Mouse (Mus musculus) intestine, embryonic 15.5 days (tissue): ENCODE data around the gene Carm1. TPM values are rescaled to one million over a fixed set of nuclear protein-coding genes. Genes with fewer than 3 reads are reported as not detected.

Experiments used
- ATAC-seq: fragments of 200-750 bp; cut with Nextera tagmentation; 2 replicates; pipeline ENCODE4 v1.8.0; 2017; ENCODE audit warnings: moderate TSS enrichment, moderate library complexity
- H3K27ac ChIP-seq: fragments of 300-500 bp; sonication (generic); 2 replicates; pipeline ENCODE4 v1.5.1; 2015; ENCODE audit warnings: mild to moderate bottlenecking, inconsistent platforms
- H3K27me3 ChIP-seq: fragments of 300-500 bp; sonication (generic); replicated peaks from 2 replicates; pipeline ENCODE4 v1.6.1; 2015; ENCODE audit warnings: inconsistent platforms
- H3K36me3 ChIP-seq: fragments of 300-500 bp; sonication (generic); 2 replicates; pipeline ENCODE4 v1.6.1; 2015; ENCODE audit warnings: inconsistent platforms
- H3K4me1 ChIP-seq: fragments of 300-500 bp; sonication (generic); replicated peaks from 2 replicates; pipeline ENCODE4 v1.6.1; 2015; ENCODE audit warnings: inconsistent platforms
- H3K4me2 ChIP-seq: fragments of 300-500 bp; sonication (generic); replicated peaks from 2 replicates; pipeline ENCODE4 v1.6.1; 2015; ENCODE audit warnings: mild to moderate bottlenecking, inconsistent platforms
- H3K4me3 ChIP-seq: fragments of 300-500 bp; sonication (generic); replicated peaks from 2 replicates; pipeline ENCODE4 v1.5.1; 2015; ENCODE audit warnings: inconsistent platforms
- H3K9ac ChIP-seq: fragments of 300-500 bp; sonication (generic); 2 replicates; pipeline ENCODE4 v1.6.1; 2015; ENCODE audit warnings: inconsistent platforms
- H3K9me3 ChIP-seq: fragments of 300-500 bp; sonication (generic); 2 replicates; pipeline ENCODE4 v1.6.1; 2016; ENCODE audit warnings: inconsistent platforms
- WGBS: fragments of 180-500 bp; shearing (Covaris S2); methylation state at CpG from one replicate; pipeline ENCODE4 v1.1.7; 2015; 5-methylcytosine and 5-hydroxymethylcytosine counted together
- polyA plus RNA-seq: library from polyadenylated mRNA; unstranded; fragments of >200 nt; fragmentation: Nextera tagmentation; extraction: Ambion mirVana; gene quantifications from 2 replicates; pipeline ENCODE4 v1.2.1, GENCODE M21; 2015

Carm1 gene
- polyA plus RNA-seq, 1 experiment from 2014 or later, result 41.4 TPM

DNA sequence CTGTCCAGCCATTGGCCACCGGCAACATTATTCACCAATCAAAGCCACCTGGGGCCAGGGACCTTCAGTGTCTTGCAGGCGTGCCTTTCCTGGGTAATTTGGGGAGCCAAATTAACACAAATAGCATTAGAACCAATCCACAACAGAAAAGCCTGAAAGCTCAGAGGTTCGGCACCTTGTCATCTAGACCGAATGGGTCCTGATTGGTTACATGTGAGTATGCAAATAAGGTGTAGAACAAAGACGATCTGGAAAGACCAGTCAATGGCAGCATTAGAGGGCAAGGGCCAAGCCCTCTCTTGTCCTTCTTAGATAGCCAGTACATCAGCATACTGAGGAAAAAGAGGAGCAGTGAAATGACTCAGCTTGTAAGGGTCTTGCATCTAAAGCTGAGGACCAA, 59.2 kb downstream of the Carm1 start:
- Histone ChIP-seq H3K9me3 (no peaks in the 10 kb centered on the region), H3K27ac (no peak overlapping the region), H3K4me2 (no peak overlapping the region), H3K36me3 (no peaks in the 10 kb centered on the region), H3K9ac (no peak overlapping the region), H3K27me3 (no peaks in the 10 kb centered on the region), H3K4me1 (no peaks in the 10 kb centered on the region), H3K4me3 (no peak overlapping the region)
- WGBS, result 76% methylated on average over 5 of the region's 5 CpGs
- no peak for ATAC-seq

DNA sequence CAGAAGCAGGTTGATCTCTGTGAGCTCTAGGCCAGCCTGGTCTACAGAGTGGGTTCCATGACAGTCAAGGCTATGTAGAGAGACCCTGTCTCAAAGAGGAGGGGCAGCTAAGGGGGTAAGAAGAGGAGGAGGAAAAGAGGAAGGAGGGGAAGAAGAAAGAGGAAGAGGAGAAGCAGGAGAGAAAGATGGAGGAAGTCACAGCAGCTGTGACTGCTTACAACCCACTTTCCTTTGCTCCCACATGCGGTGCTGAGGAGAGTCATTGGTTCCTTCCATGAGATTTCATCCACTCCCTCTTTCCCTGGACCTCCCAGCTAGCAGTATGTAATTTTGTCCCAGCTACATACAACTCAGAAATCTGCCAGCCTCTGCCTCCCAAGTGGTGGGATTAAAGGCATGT, 60.0 kb downstream of the Carm1 start:
- Histone ChIP-seq H3K27me3 (no peaks in the 10 kb centered on the region), H3K27ac (no peak overlapping the region), H3K4me1 (no peaks in the 10 kb centered on the region), H3K4me2 (no peak overlapping the region), H3K36me3 (no peaks in the 10 kb centered on the region), H3K9me3 (no peaks in the 10 kb centered on the region), H3K4me3 (no peak overlapping the region), H3K9ac (no peak overlapping the region)
- 73% methylated on average over 1 of the region's 1 CpGs for WGBS
- ATAC-seq, result no peak

DNA sequence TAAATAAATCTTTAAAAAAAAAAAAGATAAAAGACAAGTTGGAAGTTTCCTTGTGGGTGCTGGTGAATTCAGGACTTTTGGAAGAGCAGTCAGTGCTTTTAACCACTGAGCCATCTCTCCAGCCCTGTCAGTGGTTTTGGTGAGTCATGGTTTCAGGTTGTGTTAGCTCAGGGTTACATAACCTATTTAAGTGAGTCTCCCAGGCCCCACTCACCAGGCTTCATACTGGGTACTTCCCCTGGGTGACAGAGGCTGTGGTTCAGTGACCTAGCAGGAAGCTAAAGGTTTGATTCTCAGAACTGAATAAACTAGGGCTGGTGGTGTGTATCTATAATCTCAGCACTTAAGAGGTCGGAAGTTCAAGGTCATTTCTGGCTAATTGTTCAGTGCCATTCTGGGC, 63.2 kb downstream of the Carm1 start:
- no peaks in the 10 kb centered on the region for H3K27me3 ChIP-seq
- no peaks in the 10 kb centered on the region for H3K36me3 ChIP-seq
- 92% methylated on average over 1 of the region's 1 CpGs for WGBS
- no peak overlapping the region for H3K9ac ChIP-seq
- H3K4me1 ChIP-seq, result no peaks in the 10 kb centered on the region
- no peak overlapping the region for H3K27ac ChIP-seq
- no peak overlapping the region for H3K4me3 ChIP-seq
- H3K4me2 ChIP-seq, result no peak overlapping the region
- no peak for ATAC-seq
- no peaks in the 10 kb centered on the region for H3K9me3 ChIP-seq

DNA sequence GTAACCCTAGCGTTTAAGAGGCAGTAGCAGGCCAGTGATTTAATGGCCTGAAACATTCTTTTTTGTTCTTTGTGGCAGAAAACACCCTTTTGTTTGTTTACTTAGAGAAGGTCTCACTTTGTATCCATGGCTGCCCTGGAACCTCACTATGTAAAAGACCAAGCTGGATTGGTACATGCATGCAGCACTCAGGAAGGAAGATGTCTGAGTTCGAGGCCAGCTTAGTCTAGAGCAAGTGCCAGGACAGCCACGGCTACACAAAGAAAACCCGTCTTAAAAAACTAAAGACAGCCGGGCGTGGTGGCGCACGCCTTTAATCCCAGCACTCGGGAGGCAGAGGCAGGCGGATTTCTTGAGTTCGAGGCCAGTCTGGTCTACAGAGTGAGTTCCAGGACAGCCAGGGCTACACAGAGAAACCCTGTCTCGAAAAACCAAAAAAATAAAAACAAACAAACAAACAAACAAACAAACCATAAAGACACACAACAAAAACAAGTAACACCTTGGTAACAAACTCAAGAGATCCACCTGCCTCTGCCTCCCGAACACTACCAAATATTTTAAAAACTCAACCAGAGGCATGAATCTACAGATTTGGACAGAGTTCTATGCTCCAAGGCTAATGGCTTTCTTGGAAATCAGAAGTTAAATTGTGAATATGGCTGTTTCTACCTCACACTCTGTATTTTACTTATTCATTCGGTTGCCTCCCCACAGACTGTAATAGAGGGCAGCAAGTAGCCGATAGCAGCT, 68.3 kb downstream of the Carm1 start:
- Histone ChIP-seq H3K9ac (peak overlapping the region; percentile 66), H3K4me1 (peaks cover 13% of the 10 kb centered on the region; the same call in 1 of the 2 replicates), H3K27ac (peak overlapping the region; percentile 98), H3K27me3 (no peaks in the 10 kb centered on the region), H3K36me3 (no peaks in the 10 kb centered on the region), H3K9me3 (no peaks in the 10 kb centered on the region), H3K4me3 (peak overlapping the region; percentile 52), H3K4me2 (peak overlapping the region; percentile 73)
- no peak for ATAC-seq
- 75% methylated on average over 15 of the region's 15 CpGs for WGBS

DNA sequence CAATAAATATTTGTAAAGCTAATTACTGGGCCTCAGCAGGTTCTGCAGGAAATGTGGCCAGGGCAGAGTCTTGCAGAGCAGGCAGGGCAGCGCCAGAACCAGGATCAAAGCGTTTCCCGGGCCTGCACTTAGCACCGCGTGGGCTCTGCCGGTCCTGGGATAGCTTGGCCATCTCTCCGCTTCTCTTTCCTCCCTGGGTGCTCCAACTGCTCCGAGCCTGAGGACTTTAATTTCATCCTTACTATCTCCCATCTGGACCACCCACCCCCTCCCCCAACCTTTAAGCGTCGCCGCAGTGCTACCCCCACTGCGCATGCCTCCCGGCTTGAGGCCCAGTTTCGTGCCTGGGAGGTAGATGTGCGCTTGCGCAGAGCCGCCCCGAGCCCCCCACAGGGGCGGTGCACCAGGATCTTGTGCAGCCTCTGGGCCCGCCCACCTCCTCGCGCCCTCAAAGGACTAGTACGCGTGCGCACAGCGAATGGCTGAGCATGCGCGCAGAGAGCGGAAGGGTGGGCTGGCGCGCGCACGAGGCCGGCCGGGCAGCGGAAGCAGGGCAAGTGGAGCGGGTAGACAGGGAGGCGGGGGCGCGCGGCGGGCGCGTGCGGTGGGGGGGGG, 69.0 kb downstream of the Carm1 start, which contains the start of gene Smarca4:
Gene Smarca4, plus strand, starts transcription at position 553 of the 615 bp plus-strand sequence.
- Histone ChIP-seq H3K9ac (peak within 1 kb of the TSS; percentile 92), H3K36me3 (no peaks in the 10 kb centered on the region), H3K27me3 (no peaks in the 10 kb centered on the region), H3K9me3 (no peaks in the 10 kb centered on the region), H3K4me1 (peaks cover 13% of the 10 kb centered on the region; the same call in 1 of the 2 replicates), H3K4me3 (peak within 1 kb of the TSS; percentile 92), H3K4me2 (peak within 1 kb of the TSS; percentile 73), H3K27ac (peak within 1 kb of the TSS; percentile 98)
- under 1% methylated on average over 37 of the region's 45 CpGs for WGBS
- ATAC-seq, result peak; percentile 97

DNA sequence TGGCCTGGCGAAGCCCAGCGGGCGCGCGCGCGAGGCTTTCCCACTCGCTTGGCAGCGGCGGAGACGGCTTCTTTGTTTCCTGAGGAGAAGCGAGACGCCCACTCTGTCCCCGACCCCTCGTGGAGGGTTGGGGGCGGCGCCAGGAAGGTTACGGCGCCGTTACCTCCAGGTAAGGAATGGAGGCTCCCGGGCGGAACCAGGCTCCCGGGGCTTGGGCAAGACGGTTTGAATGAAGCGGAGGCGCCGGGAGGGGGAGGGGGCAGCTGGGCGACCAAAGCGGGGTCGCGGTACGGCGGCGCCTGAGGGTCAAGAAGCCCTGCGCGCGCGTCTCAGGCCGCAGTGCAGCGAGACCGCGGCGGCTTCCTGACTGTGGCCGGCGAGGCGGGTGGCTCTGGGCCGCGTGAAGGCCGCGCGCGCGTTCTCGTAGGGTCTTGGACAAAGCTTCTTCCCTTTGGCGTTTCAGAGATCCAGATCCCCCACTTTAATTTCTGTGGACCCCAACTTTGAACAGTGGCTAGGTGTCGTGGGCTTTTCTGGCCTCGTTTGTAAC, 69.6 kb downstream of the Carm1 start:
- H3K36me3 ChIP-seq, result no peaks in the 10 kb centered on the region
- H3K4me2 ChIP-seq, result peak overlapping the region; percentile 70
- H3K27ac ChIP-seq, result peak overlapping the region; percentile 97
- no peaks in the 10 kb centered on the region for H3K27me3 ChIP-seq
- no peaks in the 10 kb centered on the region for H3K9me3 ChIP-seq
- peak overlapping the region; percentile 92 for H3K9ac ChIP-seq
- peak overlapping the region; percentile 92 for H3K4me3 ChIP-seq
- WGBS, result under 1% methylated on average over 56 of the region's 57 CpGs
- ATAC-seq, result peak; percentile 76
- peaks cover 13% of the 10 kb centered on the region; the same call in 1 of the 2 replicates for H3K4me1 ChIP-seq

DNA sequence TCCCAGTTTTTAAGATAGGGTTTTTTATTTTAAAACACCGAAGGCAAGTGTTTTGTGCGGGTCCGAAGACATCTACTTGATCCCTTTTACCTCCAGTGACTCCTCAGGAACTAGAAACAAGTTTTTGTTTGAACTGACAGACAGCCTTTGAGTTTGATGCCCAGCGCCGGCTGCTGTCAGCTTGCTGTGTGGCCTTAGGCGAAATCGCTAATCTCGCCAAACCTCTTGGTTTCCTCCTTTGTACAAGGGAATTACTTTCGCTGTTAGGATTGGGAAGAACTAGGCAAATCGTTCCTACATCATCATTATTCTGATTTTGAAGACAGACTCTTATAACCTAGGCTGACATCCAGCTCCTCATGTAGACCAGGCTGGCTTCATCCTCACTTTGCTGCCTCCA, 70.4 kb downstream of the Carm1 start:
- Histone ChIP-seq H3K4me3 (peak overlapping the region; percentile 92), H3K9ac (peak overlapping the region; percentile 92), H3K36me3 (no peaks in the 10 kb centered on the region), H3K4me1 (peaks cover 13% of the 10 kb centered on the region; the same call in 1 of the 2 replicates), H3K27me3 (no peaks in the 10 kb centered on the region), H3K4me2 (peak overlapping the region; percentile 70), H3K27ac (peak overlapping the region; percentile 97), H3K9me3 (no peaks in the 10 kb centered on the region)
- ATAC-seq, result no peak
- 8% methylated on average over 10 of the region's 10 CpGs for WGBS

DNA sequence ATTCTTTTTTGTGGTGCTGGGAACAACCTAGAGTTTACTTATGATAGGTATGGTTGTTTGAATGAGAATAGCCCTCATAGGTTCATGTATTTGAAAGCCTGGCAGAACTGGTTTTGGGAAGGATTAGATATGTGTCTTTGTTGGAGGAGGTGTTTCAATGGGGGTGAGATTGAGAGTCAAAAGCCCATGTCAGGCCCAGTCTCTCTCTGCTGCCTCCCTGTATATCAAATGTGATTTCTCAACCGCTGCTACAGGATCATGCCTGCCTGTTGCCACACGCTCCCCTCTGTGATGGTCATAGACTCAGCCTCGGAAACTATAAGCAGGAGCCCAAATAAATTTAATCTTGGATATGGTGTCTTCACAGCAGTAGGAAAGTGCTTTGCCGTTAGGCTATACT, 73.5 kb downstream of the Carm1 start:
- H3K4me2 ChIP-seq, result no peak overlapping the region
- 91% methylated on average over 4 of the region's 4 CpGs for WGBS
- H3K9ac ChIP-seq, result no peak overlapping the region
- no peaks in the 10 kb centered on the region for H3K36me3 ChIP-seq
- H3K4me1 ChIP-seq, result peaks cover 13% of the 10 kb centered on the region; the same call in 1 of the 2 replicates
- no peaks in the 10 kb centered on the region for H3K9me3 ChIP-seq
- no peaks in the 10 kb centered on the region for H3K27me3 ChIP-seq
- ATAC-seq, result no peak
- no peak overlapping the region for H3K27ac ChIP-seq
- H3K4me3 ChIP-seq, result no peak overlapping the region

DNA sequence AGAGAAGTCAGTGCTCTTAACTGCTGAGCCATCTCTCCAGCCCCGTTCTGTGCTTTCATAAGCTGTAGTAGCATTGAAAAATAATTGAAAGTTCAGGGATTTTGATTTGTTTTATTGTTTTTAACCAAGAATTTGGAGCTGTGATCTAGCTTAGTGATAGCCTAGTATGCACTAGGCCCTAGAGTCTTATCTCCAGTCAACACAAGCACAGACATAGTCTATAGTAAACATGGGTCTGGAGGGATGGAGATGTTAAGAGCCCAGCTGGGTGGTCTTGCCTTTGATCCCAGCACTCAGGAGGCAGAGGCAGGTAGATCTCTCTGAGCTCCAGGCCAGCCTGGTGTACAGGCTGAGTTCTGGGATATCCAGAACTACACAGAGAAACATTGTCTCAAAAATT, 76.0 kb downstream of the Carm1 start:
- Histone ChIP-seq H3K4me1 (peaks cover 8% of the 10 kb centered on the region; the same call in 1 of the 2 replicates), H3K4me3 (no peak overlapping the region), H3K27me3 (no peaks in the 10 kb centered on the region), H3K4me2 (no peak overlapping the region), H3K36me3 (0 out of 2 replicates have a peak, but pooled peaks cover 4% of the 10 kb centered on the region), H3K27ac (no peak overlapping the region), H3K9ac (no peak overlapping the region), H3K9me3 (no peaks in the 10 kb centered on the region)
- WGBS, result 88% methylated on average over 1 of the region's 1 CpGs
- no peak for ATAC-seq

DNA sequence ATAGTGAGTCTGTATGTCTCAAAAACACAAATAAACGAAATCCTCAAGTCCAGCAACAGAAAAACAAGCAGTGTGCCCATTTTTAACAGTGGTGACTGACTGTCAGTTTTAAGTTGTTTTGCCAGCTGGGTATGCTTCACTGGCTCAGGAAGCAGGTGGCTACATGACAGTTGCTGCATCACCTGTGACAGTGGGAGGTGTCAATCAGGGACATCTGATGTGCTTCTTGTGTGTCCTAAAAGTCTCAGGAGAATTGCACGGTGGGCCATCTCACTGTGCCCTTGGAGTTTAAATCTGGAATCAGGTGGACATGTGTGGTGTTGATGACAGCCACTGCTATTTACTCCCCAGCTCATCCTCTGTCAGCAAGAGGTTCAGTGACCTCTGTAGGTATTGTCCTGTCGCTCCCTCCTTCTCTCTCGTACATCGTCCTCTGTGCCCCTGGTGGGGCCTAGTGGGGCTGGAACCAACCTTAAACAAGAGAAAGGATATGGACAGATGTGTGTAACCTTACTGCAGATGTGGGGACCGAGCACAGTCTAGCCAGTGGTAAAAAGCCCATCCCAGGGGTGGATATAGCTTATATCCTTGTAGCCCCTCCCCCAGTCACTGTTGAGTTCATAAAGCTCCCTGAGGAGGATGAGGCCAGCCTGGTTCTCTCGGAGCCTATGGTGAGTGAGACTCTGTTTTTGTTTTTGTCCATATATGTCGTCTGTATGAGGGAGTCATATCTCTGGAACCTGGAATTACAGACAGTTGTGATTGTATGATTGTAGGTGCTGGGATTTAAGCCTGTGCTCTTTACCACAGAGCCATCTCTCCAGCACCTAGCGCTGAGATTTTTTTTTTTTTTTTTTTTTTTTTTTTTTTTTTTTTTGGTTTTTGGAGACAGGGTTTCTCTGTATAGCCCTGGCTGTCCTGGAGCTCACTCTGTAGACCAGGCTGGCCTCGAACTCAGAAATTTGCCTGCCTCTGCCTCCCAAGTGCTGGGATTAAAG, 78.9 kb downstream of the Carm1 start:
- no peak overlapping the region for H3K4me2 ChIP-seq
- H3K9ac ChIP-seq, result no peak overlapping the region
- no peaks in the 10 kb centered on the region for H3K27me3 ChIP-seq
- no peak overlapping the region for H3K4me3 ChIP-seq
- H3K36me3 ChIP-seq, result 0 out of 2 replicates have a peak, but pooled peaks cover 4% of the 10 kb centered on the region
- ATAC-seq, result no peak
- 86% methylated on average over 10 of the region's 10 CpGs for WGBS
- no peak overlapping the region for H3K27ac ChIP-seq
- H3K9me3 ChIP-seq, result no peaks in the 10 kb centered on the region
- 0 out of 2 replicates have a peak, but pooled peaks cover 2% of the 10 kb centered on the region for H3K4me1 ChIP-seq

DNA sequence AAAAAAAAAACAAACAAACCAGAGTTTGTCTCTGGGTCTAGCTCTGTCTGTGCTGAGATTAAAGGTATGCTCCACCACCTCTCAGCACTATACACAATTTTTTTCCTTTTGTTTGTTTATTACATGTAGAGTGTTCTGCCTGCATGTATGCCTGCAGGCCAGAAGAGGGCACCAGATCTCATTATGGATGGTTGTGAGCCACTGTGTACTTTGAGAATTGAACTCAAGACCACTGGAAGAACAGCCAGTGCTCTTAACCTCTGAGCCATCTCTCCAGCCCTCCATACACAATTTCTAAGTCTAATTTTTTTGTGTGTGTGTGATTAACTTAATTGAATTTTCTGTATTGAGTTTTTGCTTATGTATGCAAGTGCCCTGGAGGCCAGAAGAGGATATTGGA, 79.9 kb downstream of the Carm1 start:
- Histone ChIP-seq H3K4me2 (no peak overlapping the region), H3K36me3 (0 out of 2 replicates have a peak, but pooled peaks cover 4% of the 10 kb centered on the region), H3K9me3 (no peaks in the 10 kb centered on the region), H3K27me3 (no peaks in the 10 kb centered on the region), H3K4me1 (0 out of 2 replicates have a peak, but pooled peaks cover 2% of the 10 kb centered on the region), H3K4me3 (no peak overlapping the region), H3K27ac (no peak overlapping the region), H3K9ac (no peak overlapping the region)
- ATAC-seq, result no peak
